Mouse (Mus musculus): ENCODE data around the gene Prkar1b.

The Prkar1b gene

GRCm38 (mm10) chr5:139150603-139151031 is 816 bp upstream of the Prkar1b start:
- Histone ChIP-seq H3K9me3 (ENCODE audit: low read length) (no peaks in the 10 kb centered on the region), H3K4me1 (replicated peaks; ENCODE audit: low read depth, low read length) (peaks cover 59% of the 10 kb centered on the region), H3K4me3 (replicated peaks; ENCODE audit: low read length) (peak overlapping the region; percentile 99), H3K36me3 (ENCODE audit: insufficient read depth, low read length) (peaks cover 65% of the 10 kb centered on the region), H3K27me3 (ENCODE audit: insufficient read depth, low read length) (no peaks in the 10 kb centered on the region)
- TF ChIP-seq NANOG (IDR thresholded peaks at IDR 0.05; ENCODE audit: borderline replicate concordance, low read length): no peak
- no peak for TF ChIP-seq POU5F1 (IDR thresholded peaks at IDR 0.05; ENCODE audit: borderline replicate concordance, low read length)
- no peak for TF ChIP-seq CTCF (conservative IDR thresholded peaks at IDR 0.05; ENCODE audit: low read length)

- peaks cover 53% of the 10 kb centered on the region for H3K36me3 ChIP-seq (ENCODE audit: insufficient read depth, low read length)
- peak overlapping the region; percentile 99 for H3K4me3 ChIP-seq (replicated peaks; ENCODE audit: low read length)
- TF ChIP-seq POU5F1 (IDR thresholded peaks at IDR 0.05; ENCODE audit: borderline replicate concordance, low read length): no peak
- no peak for TF ChIP-seq CTCF (conservative IDR thresholded peaks at IDR 0.05; ENCODE audit: low read length)
- no peak for TF ChIP-seq NANOG (IDR thresholded peaks at IDR 0.05; ENCODE audit: borderline replicate concordance, low read length)
- H3K27me3 ChIP-seq (ENCODE audit: insufficient read depth, low read length): no peaks in the 10 kb centered on the region
- H3K4me1 ChIP-seq (replicated peaks; ENCODE audit: low read depth, low read length): peaks cover 63% of the 10 kb centered on the region
- peaks cover 3% of the 10 kb centered on the region for H3K9me3 ChIP-seq (ENCODE audit: low read length)
These were observed 662 bp downstream of the Prkar1b start for GRCm38 (mm10) chr5:139149006-139149672.

GRCm38 (mm10) chr5:139147178-139148078 is 2.4 kb downstream of the Prkar1b start:
- no peak overlapping the region for H3K4me3 ChIP-seq (replicated peaks; ENCODE audit: low read length)
- no peaks in the 10 kb centered on the region for H3K27me3 ChIP-seq (ENCODE audit: insufficient read depth, low read length)
- H3K36me3 ChIP-seq (ENCODE audit: insufficient read depth, low read length): peaks cover 36% of the 10 kb centered on the region
- TF ChIP-seq CTCF (conservative IDR thresholded peaks at IDR 0.05; ENCODE audit: low read length) (no peak), NANOG (IDR thresholded peaks at IDR 0.05; ENCODE audit: borderline replicate concordance, low read length) (no peak), POU5F1 (IDR thresholded peaks at IDR 0.05; ENCODE audit: borderline replicate concordance, low read length) (no peak)
- H3K4me1 ChIP-seq (replicated peaks; ENCODE audit: low read depth, low read length): peaks cover 58% of the 10 kb centered on the region
- H3K9me3 ChIP-seq (ENCODE audit: low read length): peaks cover 7% of the 10 kb centered on the region

- H3K9me3 ChIP-seq (ENCODE audit: low read length): peaks cover 7% of the 10 kb centered on the region
- peaks cover 50% of the 10 kb centered on the region for H3K4me1 ChIP-seq (replicated peaks; ENCODE audit: low read depth, low read length)
- H3K27me3 ChIP-seq (ENCODE audit: insufficient read depth, low read length): no peaks in the 10 kb centered on the region
- TF ChIP-seq CTCF (conservative IDR thresholded peaks at IDR 0.05; ENCODE audit: low read length) (no peak), POU5F1 (IDR thresholded peaks at IDR 0.05; ENCODE audit: borderline replicate concordance, low read length) (no peak), NANOG (IDR thresholded peaks at IDR 0.05; ENCODE audit: borderline replicate concordance, low read length) (no peak)
- peaks cover 27% of the 10 kb centered on the region for H3K36me3 ChIP-seq (ENCODE audit: insufficient read depth, low read length)
- H3K4me3 ChIP-seq (replicated peaks; ENCODE audit: low read length): no peak overlapping the region; the same call in 1 of the 2 replicates
These were observed 3.2 kb downstream of the Prkar1b start for GRCm38 (mm10) chr5:139146476-139147075.

- peaks cover 7% of the 10 kb centered on the region for H3K9me3 ChIP-seq (ENCODE audit: low read length)
- H3K4me1 ChIP-seq (replicated peaks; ENCODE audit: low read depth, low read length): peaks cover 50% of the 10 kb centered on the region
- no peaks in the 10 kb centered on the region for H3K27me3 ChIP-seq (ENCODE audit: insufficient read depth, low read length)
- peaks cover 23% of the 10 kb centered on the region for H3K36me3 ChIP-seq (ENCODE audit: insufficient read depth, low read length)
- no peak overlapping the region; the same call in 1 of the 2 replicates for H3K4me3 ChIP-seq (replicated peaks; ENCODE audit: low read length)
- TF ChIP-seq CTCF (conservative IDR thresholded peaks at IDR 0.05; ENCODE audit: low read length) (no peak), NANOG (IDR thresholded peaks at IDR 0.05; ENCODE audit: borderline replicate concordance, low read length) (no peak), POU5F1 (IDR thresholded peaks at IDR 0.05; ENCODE audit: borderline replicate concordance, low read length) (no peak)
These were observed 4.1 kb downstream of the Prkar1b start for GRCm38 (mm10) chr5:139145726-139146125.

- Histone ChIP-seq H3K9me3 (ENCODE audit: low read length) (peaks cover 7% of the 10 kb centered on the region), H3K4me1 (replicated peaks; ENCODE audit: low read depth, low read length) (peaks cover 48% of the 10 kb centered on the region), H3K36me3 (ENCODE audit: insufficient read depth, low read length) (peaks cover 23% of the 10 kb centered on the region), H3K4me3 (replicated peaks; ENCODE audit: low read length) (no peak overlapping the region), H3K27me3 (ENCODE audit: insufficient read depth, low read length) (no peaks in the 10 kb centered on the region)
- no peak for TF ChIP-seq NANOG (IDR thresholded peaks at IDR 0.05; ENCODE audit: borderline replicate concordance, low read length)
- TF ChIP-seq CTCF (conservative IDR thresholded peaks at IDR 0.05; ENCODE audit: low read length): no peak
- no peak for TF ChIP-seq POU5F1 (IDR thresholded peaks at IDR 0.05; ENCODE audit: borderline replicate concordance, low read length)
These were observed 5.9 kb downstream of the Prkar1b start for GRCm38 (mm10) chr5:139143890-139144289.

- peaks cover 7% of the 10 kb centered on the region for H3K9me3 ChIP-seq (ENCODE audit: low read length)
- H3K36me3 ChIP-seq (ENCODE audit: insufficient read depth, low read length): peaks cover 5% of the 10 kb centered on the region; the same call in 1 of the 2 replicates
- TF ChIP-seq CTCF (conservative IDR thresholded peaks at IDR 0.05; ENCODE audit: low read length): no peak
- TF ChIP-seq POU5F1 (IDR thresholded peaks at IDR 0.05; ENCODE audit: borderline replicate concordance, low read length): no peak
- no peak for TF ChIP-seq NANOG (IDR thresholded peaks at IDR 0.05; ENCODE audit: borderline replicate concordance, low read length)
- no peak overlapping the region for H3K4me3 ChIP-seq (replicated peaks; ENCODE audit: low read length)
- no peaks in the 10 kb centered on the region for H3K27me3 ChIP-seq (ENCODE audit: insufficient read depth, low read length)
- peaks cover 24% of the 10 kb centered on the region for H3K4me1 ChIP-seq (replicated peaks; ENCODE audit: low read depth, low read length)
These were observed 8.5 kb downstream of the Prkar1b start for GRCm38 (mm10) chr5:139141326-139141725.

- no peak for TF ChIP-seq POU5F1 (IDR thresholded peaks at IDR 0.05; ENCODE audit: borderline replicate concordance, low read length)
- TF ChIP-seq NANOG (IDR thresholded peaks at IDR 0.05; ENCODE audit: borderline replicate concordance, low read length): no peak
- no peak for TF ChIP-seq CTCF (conservative IDR thresholded peaks at IDR 0.05; ENCODE audit: low read length)
- Histone ChIP-seq H3K4me1 (replicated peaks; ENCODE audit: low read depth, low read length) (peaks cover 18% of the 10 kb centered on the region), H3K9me3 (ENCODE audit: low read length) (peaks cover 7% of the 10 kb centered on the region), H3K36me3 (ENCODE audit: insufficient read depth, low read length) (peaks cover 3% of the 10 kb centered on the region; the same call in 1 of the 2 replicates), H3K4me3 (replicated peaks; ENCODE audit: low read length) (no peak overlapping the region), H3K27me3 (ENCODE audit: insufficient read depth, low read length) (no peaks in the 10 kb centered on the region)
These were observed 9.2 kb downstream of the Prkar1b start for GRCm38 (mm10) chr5:139140589-139140988.
